Mouse (Mus musculus): ENCODE data around the gene Rnf145. TPM values are rescaled to one million over a fixed set of nuclear protein-coding genes. Genes with fewer than 3 reads are reported as not detected.

Rnf145 gene
- 53.5 and 59.8 TPM in 2 replicates for polyA plus RNA-seq (2015; fragmentation: Nextera tagmentation; extraction: Ambion mirVana)

- peaks cover 71% of the 10 kb centered on the region for H3K4me1 ChIP-seq (replicated peaks)
- peaks cover 9% of the 10 kb centered on the region for H3K36me3 ChIP-seq (replicated peaks)
- peak within 1 kb of the TSS; percentile 98 for H3K9ac ChIP-seq
- peak within 1 kb of the TSS; percentile 97 for H3K4me3 ChIP-seq (replicated peaks)
- WGBS (ENCODE audit: insufficient replicate concordance): 2% methylated on average over 70 of the region's 70 CpGs
- no peaks in the 10 kb centered on the region for H3K27me3 ChIP-seq
- peak within 1 kb of the TSS; percentile 99 for H3K27ac ChIP-seq (replicated peaks)
- H3K4me2 ChIP-seq: peak within 1 kb of the TSS; percentile 91
- H3K9me3 ChIP-seq (replicated peaks): no peaks in the 10 kb centered on the region
- peak; percentile 72 for ATAC-seq (ENCODE audit: insufficient read depth)
Measured at GRCm38 (mm10) chr11:44518281-44519095, at the start of gene Rnf145. TSS of gene Rnf145 (plus strand) at chr11:44518964.

GRCm38 (mm10) chr11:44469646-44470431 is 48.9 kb upstream of the Rnf145 start:
- H3K27me3 ChIP-seq: no peaks in the 10 kb centered on the region
- H3K27ac ChIP-seq (replicated peaks): peak overlapping the region; percentile 100
- WGBS (ENCODE audit: insufficient replicate concordance): under 1% methylated on average over 59 of the region's 59 CpGs

GRCm38 (mm10) chr11:44470432-44471336 is 48.1 kb upstream of the Rnf145 start, which contains the start of gene Ublcp1:
TSS of gene Ublcp1 (minus strand) at chr11:44470498.
- no peaks in the 10 kb centered on the region for H3K27me3 ChIP-seq
- peak within 1 kb of the TSS; percentile 100 for H3K4me3 ChIP-seq (replicated peaks)
- ATAC-seq (ENCODE audit: insufficient read depth): peak; percentile 72
- H3K4me2 ChIP-seq: peak within 1 kb of the TSS; percentile 85
- peaks cover 10% of the 10 kb centered on the region; the same call in 1 of the 2 replicates for H3K36me3 ChIP-seq (replicated peaks)
- H3K4me1 ChIP-seq (replicated peaks): peaks cover 69% of the 10 kb centered on the region
- no peaks in the 10 kb centered on the region for H3K9me3 ChIP-seq (replicated peaks)
- WGBS (ENCODE audit: insufficient replicate concordance): under 1% methylated on average over 54 of the region's 54 CpGs
- H3K27ac ChIP-seq (replicated peaks): peak within 1 kb of the TSS; percentile 100
- H3K9ac ChIP-seq: peak within 1 kb of the TSS; percentile 97

More at GRCm38 (mm10) chr11:44469646-44470431, 48.9 kb upstream of the Rnf145 start:
- Histone ChIP-seq H3K4me2 (peak overlapping the region; percentile 85), H3K4me1 (replicated peaks) (peaks cover 67% of the 10 kb centered on the region), H3K9me3 (replicated peaks) (no peaks in the 10 kb centered on the region), H3K4me3 (replicated peaks) (peak overlapping the region; percentile 100), H3K36me3 (replicated peaks) (peaks cover 17% of the 10 kb centered on the region), H3K9ac (peak overlapping the region; percentile 97)
- ATAC-seq (ENCODE audit: insufficient read depth): peak; percentile 91

- 10% methylated on average over 4 of the region's 4 CpGs for WGBS (ENCODE audit: insufficient replicate concordance)
- H3K27me3 ChIP-seq: no peaks in the 10 kb centered on the region
- peak overlapping the region; percentile 100 for H3K27ac ChIP-seq (replicated peaks)
- H3K4me2 ChIP-seq: peak overlapping the region; percentile 85
- no peak for ATAC-seq (ENCODE audit: insufficient read depth)
- peak overlapping the region; percentile 100 for H3K4me3 ChIP-seq (replicated peaks)
- H3K4me1 ChIP-seq (replicated peaks): peaks cover 66% of the 10 kb centered on the region
- H3K36me3 ChIP-seq (replicated peaks): peaks cover 4% of the 10 kb centered on the region; the same call in 1 of the 2 replicates
- H3K9ac ChIP-seq: peak overlapping the region; percentile 97
- no peaks in the 10 kb centered on the region for H3K9me3 ChIP-seq (replicated peaks)
Measured at GRCm38 (mm10) chr11:44471337-44471995, 47.3 kb upstream of the Rnf145 start.

- H3K9me3 ChIP-seq (replicated peaks): no peaks in the 10 kb centered on the region
- no peaks in the 10 kb centered on the region for H3K27me3 ChIP-seq
- no peak overlapping the region for H3K9ac ChIP-seq
- no peak overlapping the region for H3K27ac ChIP-seq (replicated peaks)
- ATAC-seq (ENCODE audit: insufficient read depth): no peak
- H3K4me3 ChIP-seq (replicated peaks): no peak overlapping the region
- H3K36me3 ChIP-seq (replicated peaks): peaks cover 4% of the 10 kb centered on the region; the same call in 1 of the 2 replicates
- no peak overlapping the region for H3K4me2 ChIP-seq
- 72% methylated on average over 3 of the region's 3 CpGs for WGBS (ENCODE audit: insufficient replicate concordance)
- H3K4me1 ChIP-seq (replicated peaks): peaks cover 38% of the 10 kb centered on the region
Measured at GRCm38 (mm10) chr11:44475467-44475866, 43.3 kb upstream of the Rnf145 start.

GRCm38 (mm10) chr11:44476445-44476844 is 42.3 kb upstream of the Rnf145 start:
- ATAC-seq (ENCODE audit: insufficient read depth): no peak
- 33% methylated on average over 2 of the region's 2 CpGs for WGBS (ENCODE audit: insufficient replicate concordance)

GRCm38 (mm10) chr11:44478382-44478781 is 40.4 kb upstream of the Rnf145 start:
- no peak overlapping the region for H3K27ac ChIP-seq (replicated peaks)
- H3K4me2 ChIP-seq: no peak overlapping the region
- no peaks in the 10 kb centered on the region for H3K9me3 ChIP-seq (replicated peaks)
- no peaks in the 10 kb centered on the region for H3K36me3 ChIP-seq (replicated peaks)
- no peak overlapping the region for H3K9ac ChIP-seq
- no peak for ATAC-seq (ENCODE audit: insufficient read depth)
- peaks cover 19% of the 10 kb centered on the region for H3K4me1 ChIP-seq (replicated peaks)
- no peaks in the 10 kb centered on the region for H3K27me3 ChIP-seq
- no peak overlapping the region for H3K4me3 ChIP-seq (replicated peaks)
- WGBS (ENCODE audit: insufficient replicate concordance): 80% methylated on average over 4 of the region's 4 CpGs

More at GRCm38 (mm10) chr11:44476445-44476844, 42.3 kb upstream of the Rnf145 start:
- Histone ChIP-seq H3K4me3 (replicated peaks) (no peak overlapping the region), H3K4me2 (no peak overlapping the region), H3K27me3 (no peaks in the 10 kb centered on the region), H3K27ac (replicated peaks) (no peak overlapping the region), H3K36me3 (replicated peaks) (peaks cover 4% of the 10 kb centered on the region; the same call in 1 of the 2 replicates), H3K9me3 (replicated peaks) (no peaks in the 10 kb centered on the region), H3K9ac (no peak overlapping the region), H3K4me1 (replicated peaks) (peaks cover 35% of the 10 kb centered on the region)

GRCm38 (mm10) chr11:44480246-44480645 is 38.5 kb upstream of the Rnf145 start:
- Histone ChIP-seq H3K36me3 (replicated peaks) (no peaks in the 10 kb centered on the region), H3K27ac (replicated peaks) (no peak overlapping the region), H3K9me3 (replicated peaks) (no peaks in the 10 kb centered on the region), H3K4me1 (replicated peaks) (peaks cover 11% of the 10 kb centered on the region; the same call in 1 of the 2 replicates), H3K4me2 (no peak overlapping the region), H3K9ac (no peak overlapping the region), H3K4me3 (replicated peaks) (no peak overlapping the region), H3K27me3 (no peaks in the 10 kb centered on the region)
- no peak for ATAC-seq (ENCODE audit: insufficient read depth)
- 86% methylated on average over 6 of the region's 6 CpGs for WGBS (ENCODE audit: insufficient replicate concordance)

- no peaks in the 10 kb centered on the region for H3K9me3 ChIP-seq (replicated peaks)
- H3K4me3 ChIP-seq (replicated peaks): no peak overlapping the region
- no peak overlapping the region for H3K27ac ChIP-seq (replicated peaks)
- H3K4me1 ChIP-seq (replicated peaks): peaks cover 10% of the 10 kb centered on the region
- no peak for ATAC-seq (ENCODE audit: insufficient read depth)
- no peak overlapping the region for H3K9ac ChIP-seq
- no peaks in the 10 kb centered on the region for H3K36me3 ChIP-seq (replicated peaks)
- no peak overlapping the region for H3K4me2 ChIP-seq
- no peaks in the 10 kb centered on the region for H3K27me3 ChIP-seq
- 77% methylated on average over 7 of the region's 7 CpGs for WGBS (ENCODE audit: insufficient replicate concordance)
Measured at GRCm38 (mm10) chr11:44485089-44485736, 33.6 kb upstream of the Rnf145 start.

Measured in liver, embryonic 15.5 days (tissue).